Mouse (Mus musculus) olfactory bulb, adult 2 months (tissue): ENCODE measurements around the gene Zfhx3.

Experiments
- CTCF ChIP-seq: fragments of 200-500 bp; IDR thresholded peaks from 2 replicates; pipeline ENCODE4 v1.5.1; 2012; ENCODE audit warnings: low read depth, mild to moderate bottlenecking, low read length, moderate library complexity; ENCODE audit not compliant: insufficient read depth
- POLR2A ChIP-seq: fragments of 200-500 bp; IDR thresholded peaks from 2 replicates; pipeline ENCODE4 v1.6.1; 2012; ENCODE audit warnings: mild to moderate bottlenecking, low read depth, low read length, moderate library complexity; ENCODE audit not compliant: insufficient read depth

DNA sequence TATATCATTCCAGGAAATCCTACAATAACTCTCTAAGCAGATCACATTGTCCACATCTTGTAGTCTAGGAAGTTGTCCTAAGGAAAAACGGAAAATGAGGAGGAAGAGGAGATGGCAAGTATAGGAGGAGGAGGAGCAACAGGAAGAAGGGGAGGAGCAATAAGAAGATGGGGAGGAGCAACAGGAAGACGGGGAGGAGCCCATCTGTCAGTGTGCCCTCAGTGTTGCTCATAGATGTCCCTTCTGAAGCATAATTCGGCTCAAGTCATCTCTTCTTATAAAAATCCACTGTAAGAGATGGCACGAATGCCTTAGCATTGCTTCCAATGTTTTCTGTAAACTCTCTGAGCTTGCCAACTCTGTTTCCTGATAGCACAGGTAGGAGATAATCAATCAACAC, 640.8 kb downstream of the Zfhx3 start:
- TF ChIP-seq CTCF (no peak), POLR2A (no peak)
